Mouse (Mus musculus): Measurements from ENCODE around the gene Gm13023. TPM values are rescaled to one million over a fixed set of nuclear protein-coding genes. Genes with fewer than 3 reads are reported as not detected.
"Not testable (repeated sequence)": the region's sequence is repeated elsewhere in the genome, so short reads cannot be mapped to it uniquely, and the experiment has no call there.

Gm13023 gene
- polyA plus RNA-seq (2012; ENCODE audit: insufficient read depth, insufficient read length, missing spikeins): not detected in 2 replicates

- not testable (repeated sequence) for H3K4me3 ChIP-seq (ENCODE audit: insufficient read depth, low read length); H3K27ac ChIP-seq (ENCODE audit: insufficient read depth, low read depth, low read length); H3K4me1 ChIP-seq (ENCODE audit: control insufficient read depth, insufficient read depth, low read length)
These were observed at the start of gene Gm13023 for GRCm38 (mm10) chr4:143789052-143789451. Gene Gm13023, plus strand, starts transcription at chr4:143789352.

- TF ChIP-seq CTCF (IDR thresholded peaks at IDR 0.05; ENCODE audit: low read depth, low read length) (no peak), POLR2A (IDR thresholded peaks at IDR 0.05; ENCODE audit: borderline replicate concordance, low read depth, low read length) (no peak)
- H3K4me3 ChIP-seq (ENCODE audit: insufficient read depth, low read length): no peak within 1 kb of the TSS
- H3K27ac ChIP-seq (ENCODE audit: insufficient read depth, low read depth, low read length): no peak within 1 kb of the TSS
- H3K4me1 ChIP-seq (ENCODE audit: control insufficient read depth, insufficient read depth, low read length): no peaks in the 10 kb centered on the region
These were observed 26.8 kb downstream of the Gm13023 start, which contains the start of gene Gm13084 for GRCm38 (mm10) chr4:143815993-143816392. Gene Gm13084, minus strand, starts transcription at chr4:143816093.

Other genes with a start within 250 kb of the Gm13023 start
- gene BC080695, start 237.7 kb upstream of the Gm13023 start, polyA plus RNA-seq (2012; ENCODE audit: insufficient read depth, insufficient read length, missing spikeins): not detected in 2 replicates
- not detected in 2 replicates for gene Gm13057, start 237.6 kb upstream of the Gm13023 start, polyA plus RNA-seq (2012; ENCODE audit: insufficient read depth, insufficient read length, missing spikeins)
- gene Gm13083, start 174.3 kb upstream of the Gm13023 start, polyA plus RNA-seq (2012; ENCODE audit: insufficient read depth, insufficient read length, missing spikeins): not detected in 2 replicates
- gene Gm13088, start 132.1 kb upstream of the Gm13023 start, polyA plus RNA-seq (2012; ENCODE audit: insufficient read depth, insufficient read length, missing spikeins): not detected in 2 replicates
- not detected in 2 replicates for gene Gm13089, start 86.6 kb upstream of the Gm13023 start, polyA plus RNA-seq (2012; ENCODE audit: insufficient read depth, insufficient read length, missing spikeins)
- gene Gm13078, start 69.9 kb upstream of the Gm13023 start, polyA plus RNA-seq (2012; ENCODE audit: insufficient read depth, insufficient read length, missing spikeins): not detected in 2 replicates
- gene Gm13084, start 26.7 kb downstream of the Gm13023 start, polyA plus RNA-seq (2012; ENCODE audit: insufficient read depth, insufficient read length, missing spikeins): not detected in 2 replicates
- gene Gm13103, start 57.1 kb downstream of the Gm13023 start, polyA plus RNA-seq (2012; ENCODE audit: insufficient read depth, insufficient read length, missing spikeins): 1.0 TPM in 1 of 2 replicates, not detected in the other
- not detected in 2 replicates for gene Pramef6, start 111.0 kb downstream of the Gm13023 start, polyA plus RNA-seq (2012; ENCODE audit: insufficient read depth, insufficient read length, missing spikeins)
- not detected in 2 replicates for gene Pramef25, start 161.7 kb downstream of the Gm13023 start, polyA plus RNA-seq (2012; ENCODE audit: insufficient read depth, insufficient read length, missing spikeins)
- gene Gm13101, start 177.6 kb downstream of the Gm13023 start, polyA plus RNA-seq (2012; ENCODE audit: insufficient read depth, insufficient read length, missing spikeins): not detected in 2 replicates
- not detected in 2 replicates for gene Pramef17, start 205.0 kb downstream of the Gm13023 start, polyA plus RNA-seq (2012; ENCODE audit: insufficient read depth, insufficient read length, missing spikeins)

Data from bone marrow macrophage, adult 2 months (primary cell).